Mouse (Mus musculus): ENCODE measurements around the gene Ndufs7. TPM values are rescaled to one million over a fixed set of nuclear protein-coding genes. Genes with fewer than 3 reads are reported as not detected.
"Not testable (repeated sequence)": the region's sequence is repeated elsewhere in the genome, so short reads cannot be mapped to it uniquely, and the experiment has no call there.

The Ndufs7 gene
- polyA plus RNA-seq, 1 experiment from 2014 or later, result 355 TPM

GRCm38 (mm10) chr10:80245600-80245999, 3.3 kb upstream of the Ndufs7 start:
- Histone ChIP-seq H3K4me2 (replicated peaks; ENCODE audit: low read depth, low read length) (no peak overlapping the region), H3K4me3 (ENCODE audit: low read depth, low read length) (no peak overlapping the region), H3K9ac (replicated peaks; ENCODE audit: low read depth, low read length) (no peak overlapping the region), H3K27ac (ENCODE audit: low read length) (no peak overlapping the region), H3K27me3 (ENCODE audit: control insufficient read depth, insufficient read depth, low read length) (no peaks in the 10 kb centered on the region), H3K36me3 (ENCODE audit: control insufficient read depth, insufficient read depth, low read length) (peaks cover 39% of the 10 kb centered on the region), H3K4me1 (ENCODE audit: control insufficient read depth, insufficient read depth, low read length) (peaks cover 10% of the 10 kb centered on the region), H3K9me3 (ENCODE audit: control insufficient read depth, low read depth, low read length) (no peaks in the 10 kb centered on the region)
- WGBS, result 3% methylated on average over 4 of the region's 4 CpGs
- no peak for ATAC-seq (ENCODE audit: insufficient number of reproducible peaks, insufficient read depth, low FRiP score, low read depth)

- Histone ChIP-seq H3K27ac (ENCODE audit: low read length) (no peak overlapping the region), H3K9ac (replicated peaks; ENCODE audit: low read depth, low read length) (no peak overlapping the region), H3K9me3 (ENCODE audit: control insufficient read depth, low read depth, low read length) (no peaks in the 10 kb centered on the region), H3K4me1 (ENCODE audit: control insufficient read depth, insufficient read depth, low read length) (peaks cover 11% of the 10 kb centered on the region), H3K4me3 (ENCODE audit: low read depth, low read length) (no peak overlapping the region), H3K4me2 (replicated peaks; ENCODE audit: low read depth, low read length) (no peak overlapping the region), H3K36me3 (ENCODE audit: control insufficient read depth, insufficient read depth, low read length) (peaks cover 19% of the 10 kb centered on the region), H3K27me3 (ENCODE audit: control insufficient read depth, insufficient read depth, low read length) (no peaks in the 10 kb centered on the region)
- ATAC-seq (ENCODE audit: insufficient number of reproducible peaks, insufficient read depth, low FRiP score, low read depth), result no peak
- 45% methylated on average over 6 of the region's 6 CpGs for WGBS
These were observed 1.1 kb upstream of the Ndufs7 start for GRCm38 (mm10) chr10:80247849-80248248.

- not testable (repeated sequence) for H3K9ac ChIP-seq (replicated peaks; ENCODE audit: low read depth, low read length); H3K9me3 ChIP-seq (ENCODE audit: control insufficient read depth, low read depth, low read length); ATAC-seq (ENCODE audit: insufficient number of reproducible peaks, insufficient read depth, low FRiP score, low read depth); H3K27ac ChIP-seq (ENCODE audit: low read length); H3K27me3 ChIP-seq (ENCODE audit: control insufficient read depth, insufficient read depth, low read length)
- Histone ChIP-seq H3K4me1 (ENCODE audit: control insufficient read depth, insufficient read depth, low read length) (peaks cover 11% of the 10 kb centered on the region), H3K4me2 (replicated peaks; ENCODE audit: low read depth, low read length) (peak overlapping the region; percentile 8; the same call in 1 of the 2 replicates), H3K4me3 (ENCODE audit: low read depth, low read length) (peak overlapping the region; percentile 88), H3K36me3 (ENCODE audit: control insufficient read depth, insufficient read depth, low read length) (peaks cover 17% of the 10 kb centered on the region)
- 26% methylated on average over 3 of the region's 3 CpGs for WGBS
These were observed 484 bp upstream of the Ndufs7 start for GRCm38 (mm10) chr10:80248437-80248836.

GRCm38 (mm10) chr10:80250059-80250458, 1.1 kb downstream of the Ndufs7 start:
- Histone ChIP-seq H3K4me1 (ENCODE audit: control insufficient read depth, insufficient read depth, low read length) (peaks cover 11% of the 10 kb centered on the region), H3K36me3 (ENCODE audit: control insufficient read depth, insufficient read depth, low read length) (peaks cover 17% of the 10 kb centered on the region), H3K27me3 (ENCODE audit: control insufficient read depth, insufficient read depth, low read length) (no peaks in the 10 kb centered on the region), H3K9ac (replicated peaks; ENCODE audit: low read depth, low read length) (peak overlapping the region; percentile 91), H3K4me3 (ENCODE audit: low read depth, low read length) (peak overlapping the region; percentile 88), H3K27ac (ENCODE audit: low read length) (no peak overlapping the region), H3K4me2 (replicated peaks; ENCODE audit: low read depth, low read length) (peak overlapping the region; percentile 92), H3K9me3 (ENCODE audit: control insufficient read depth, low read depth, low read length) (no peaks in the 10 kb centered on the region)
- whole genome bisulfite sequencing, result 42% methylated on average over 2 of the region's 2 CpGs
- no peak for ATAC-seq (ENCODE audit: insufficient number of reproducible peaks, insufficient read depth, low FRiP score, low read depth)

GRCm38 (mm10) chr10:80250573-80250972, 1.7 kb downstream of the Ndufs7 start:
- peaks cover 11% of the 10 kb centered on the region for H3K4me1 ChIP-seq (ENCODE audit: control insufficient read depth, insufficient read depth, low read length)
- 80% methylated on average over 4 of the region's 4 CpGs for whole genome bisulfite sequencing
- no peak overlapping the region for H3K27ac ChIP-seq (ENCODE audit: low read length)
- no peak overlapping the region for H3K4me2 ChIP-seq (replicated peaks; ENCODE audit: low read depth, low read length)
- ATAC-seq (ENCODE audit: insufficient number of reproducible peaks, insufficient read depth, low FRiP score, low read depth), result no peak
- H3K27me3 ChIP-seq (ENCODE audit: control insufficient read depth, insufficient read depth, low read length), result no peaks in the 10 kb centered on the region
- H3K4me3 ChIP-seq (ENCODE audit: low read depth, low read length), result no peak overlapping the region
- no peaks in the 10 kb centered on the region for H3K9me3 ChIP-seq (ENCODE audit: control insufficient read depth, low read depth, low read length)
- H3K9ac ChIP-seq (replicated peaks; ENCODE audit: low read depth, low read length), result no peak overlapping the region
- peaks cover 22% of the 10 kb centered on the region for H3K36me3 ChIP-seq (ENCODE audit: control insufficient read depth, insufficient read depth, low read length)

- no peaks in the 10 kb centered on the region for H3K27me3 ChIP-seq (ENCODE audit: control insufficient read depth, insufficient read depth, low read length)
- no peak for ATAC-seq (ENCODE audit: insufficient number of reproducible peaks, insufficient read depth, low FRiP score, low read depth)
- H3K9me3 ChIP-seq (ENCODE audit: control insufficient read depth, low read depth, low read length), result no peaks in the 10 kb centered on the region
- peaks cover 11% of the 10 kb centered on the region for H3K4me1 ChIP-seq (ENCODE audit: control insufficient read depth, insufficient read depth, low read length)
- H3K27ac ChIP-seq (ENCODE audit: low read length), result no peak overlapping the region
- H3K9ac ChIP-seq (replicated peaks; ENCODE audit: low read depth, low read length), result no peak overlapping the region
- H3K4me2 ChIP-seq (replicated peaks; ENCODE audit: low read depth, low read length), result no peak overlapping the region
- H3K4me3 ChIP-seq (ENCODE audit: low read depth, low read length), result no peak overlapping the region
- H3K36me3 ChIP-seq (ENCODE audit: control insufficient read depth, insufficient read depth, low read length), result peaks cover 37% of the 10 kb centered on the region
These were observed 3.1 kb downstream of the Ndufs7 start for GRCm38 (mm10) chr10:80252011-80252410.

GRCm38 (mm10) chr10:80252493-80253274, 3.8 kb downstream of the Ndufs7 start:
- 89% methylated on average over 11 of the region's 11 CpGs for WGBS
- Histone ChIP-seq H3K9me3 (ENCODE audit: control insufficient read depth, low read depth, low read length) (no peaks in the 10 kb centered on the region), H3K27me3 (ENCODE audit: control insufficient read depth, insufficient read depth, low read length) (no peaks in the 10 kb centered on the region), H3K4me1 (ENCODE audit: control insufficient read depth, insufficient read depth, low read length) (peaks cover 11% of the 10 kb centered on the region), H3K27ac (ENCODE audit: low read length) (no peak overlapping the region), H3K9ac (replicated peaks; ENCODE audit: low read depth, low read length) (no peak overlapping the region), H3K36me3 (ENCODE audit: control insufficient read depth, insufficient read depth, low read length) (peaks cover 41% of the 10 kb centered on the region), H3K4me2 (replicated peaks; ENCODE audit: low read depth, low read length) (no peak overlapping the region), H3K4me3 (ENCODE audit: low read depth, low read length) (no peak overlapping the region)
- ATAC-seq (ENCODE audit: insufficient number of reproducible peaks, insufficient read depth, low FRiP score, low read depth), result no peak

- peaks cover 50% of the 10 kb centered on the region for H3K36me3 ChIP-seq (ENCODE audit: control insufficient read depth, insufficient read depth, low read length)
- 81% methylated on average over 6 of the region's 6 CpGs for WGBS
These were observed 4.6 kb downstream of the Ndufs7 start for GRCm38 (mm10) chr10:80253551-80253950.

More at GRCm38 (mm10) chr10:80253551-80253950, 4.6 kb downstream of the Ndufs7 start:
- H3K4me1 ChIP-seq (ENCODE audit: control insufficient read depth, insufficient read depth, low read length), result peaks cover 11% of the 10 kb centered on the region
- no peak overlapping the region for H3K27ac ChIP-seq (ENCODE audit: low read length)
- H3K4me2 ChIP-seq (replicated peaks; ENCODE audit: low read depth, low read length), result no peak overlapping the region
- no peak overlapping the region for H3K9ac ChIP-seq (replicated peaks; ENCODE audit: low read depth, low read length)
- no peak overlapping the region for H3K4me3 ChIP-seq (ENCODE audit: low read depth, low read length)
- no peak for ATAC-seq (ENCODE audit: insufficient number of reproducible peaks, insufficient read depth, low FRiP score, low read depth)
- no peaks in the 10 kb centered on the region for H3K27me3 ChIP-seq (ENCODE audit: control insufficient read depth, insufficient read depth, low read length)
- no peaks in the 10 kb centered on the region for H3K9me3 ChIP-seq (ENCODE audit: control insufficient read depth, low read depth, low read length)
